Mouse (Mus musculus): ENCODE results near the gene Praf2.

Praf2 gene

DNA sequence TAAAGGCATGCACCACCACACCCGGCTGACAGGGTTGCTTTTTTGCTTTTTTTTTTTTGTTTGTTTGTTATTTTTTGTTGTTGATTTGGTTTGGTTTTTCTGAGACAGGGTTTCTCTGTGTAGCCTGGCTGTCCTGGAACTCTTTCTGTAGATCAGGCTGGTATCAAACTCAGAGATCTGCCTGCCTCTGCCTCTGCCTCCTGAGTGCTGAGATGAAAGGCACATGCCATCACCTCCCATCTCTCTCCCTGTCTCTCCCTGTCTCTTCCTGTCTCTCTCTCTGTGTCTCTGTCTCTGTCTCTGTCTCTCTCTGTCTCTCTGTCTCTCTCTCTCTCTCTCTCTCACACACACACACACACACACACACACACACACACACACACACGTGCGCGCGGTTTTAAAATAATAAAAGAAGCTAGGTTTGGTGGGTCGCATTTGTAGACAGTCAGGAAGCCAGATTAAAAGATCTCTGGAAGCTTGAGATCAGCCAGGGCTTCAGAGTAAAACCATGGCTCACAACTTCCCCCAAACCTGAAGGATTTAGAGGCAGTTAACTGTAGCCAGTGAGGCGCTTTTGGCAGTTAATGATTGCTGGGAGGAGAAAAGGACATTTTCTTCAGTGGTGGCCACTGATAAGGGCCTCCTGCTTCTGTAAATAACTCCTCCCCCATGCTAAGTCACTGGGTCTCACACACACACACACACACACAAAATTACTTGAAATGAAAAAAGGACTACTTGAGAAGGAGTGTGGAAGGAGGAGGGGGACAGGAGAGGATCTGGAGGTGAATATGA lies 50.4 kb downstream of the Praf2 start:
- DNase-seq (ENCODE audit: low spot score in 2 of 2) = no peak

GRCm38 (mm10) chrX:7779294-7779693 lies 51.1 kb downstream of the Praf2 start:
- DNase-seq (ENCODE audit: low spot score in 2 of 2) = no peak
